20 mouse cellular contexts compared by ENCODE assay signal in the genomic region with DNA sequence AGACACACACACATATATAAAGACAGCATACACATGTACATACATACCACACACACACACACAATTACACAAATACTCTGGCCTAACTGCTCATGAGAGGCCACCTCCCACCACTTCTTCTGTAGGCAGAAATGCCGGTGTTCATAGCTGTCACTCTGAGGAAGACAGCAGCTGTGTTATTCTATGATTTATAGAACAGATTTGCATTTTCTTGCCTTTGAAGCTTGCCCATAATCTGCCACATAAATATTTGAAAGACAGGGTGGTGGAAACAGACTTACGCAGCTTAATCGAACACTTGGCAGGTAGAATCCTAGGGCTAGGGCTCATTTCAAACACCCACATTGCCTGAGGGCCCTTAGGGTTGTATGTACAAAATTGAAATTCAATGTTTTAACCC. TPM values are rescaled to one million over a fixed set of nuclear protein-coding genes. Genes with fewer than 3 reads are reported as not detected.
DNase-seq lines count a peak whose midpoint lies in the region; ATAC-seq lines count a peak whose summit lies in the region.
"Had no signal": no experiment of that assay in that cellular context is flagged by ENCODE, and none has a peak within 500 bp of the region (broad histone marks: within the 10 kb centered on the region; RNA-seq: fewer than 3 reads in every experiment).

No protein-coding gene starts in this region.

- H3K4me2 ChIP-seq in hindbrain, embryonic 12.5 days (replicated peaks): no peak overlapping the region
- H3K4me2 ChIP-seq in hindbrain, embryonic 15.5 days: no peak overlapping the region
- H3K4me2 ChIP-seq in neural tube, embryonic 15.5 days: no peak overlapping the region
- H3K4me2 ChIP-seq: embryonic facial prominence, embryonic 12.5 days; liver, embryonic 12.5 days had no signal

- DNase-seq in hindbrain, embryonic 10.5 days (ENCODE audit: low spot score): no peak
- DNase-seq in retina, postnatal 1 day: peak; percentile 40
- no peak for DNase-seq in retina, embryonic 14.5 days (ENCODE audit: low spot score)
- no peak for DNase-seq in cerebellum, postnatal 36 days
- DNase-seq: adrenal gland, postnatal 25 days; cerebellum, adult 8-10 months; heart, postnatal 10 days; kidney, adult 8-10 months; lung, adult 2 months; lung, postnatal 36 days; thymus, postnatal 25 days had no signal

- peak; percentile 36; the same call in 1 of the 2 replicates for ATAC-seq in hindbrain, embryonic 12.5 days (ENCODE audit: low FRiP score)
- ATAC-seq in hindbrain, embryonic 15.5 days (ENCODE audit: low FRiP score, low read depth): no peak
- peak; percentile 22; the same call in 1 of the 2 replicates for ATAC-seq in neural tube, embryonic 15.5 days (ENCODE audit: low FRiP score)
- ATAC-seq in cerebellum, adult (ENCODE audit: insufficient number of reproducible peaks, low FRiP score, low TSS enrichment): no peak
- ATAC-seq: inflammation-experienced regulatory T-cells, adult 6 months; liver, embryonic 12.5 days had no signal

- no peak overlapping the region for H3K27ac ChIP-seq in hindbrain, embryonic 12.5 days
- no peak overlapping the region for H3K27ac ChIP-seq in hindbrain, embryonic 10.5 days
- H3K27ac ChIP-seq in hindbrain, embryonic 15.5 days (replicated peaks): peak overlapping the region; percentile 67; the same call in 1 of the 2 replicates
- peak overlapping the region; percentile 60; the same call in 1 of the 2 replicates for H3K27ac ChIP-seq in neural tube, embryonic 15.5 days (replicated peaks)
- H3K27ac ChIP-seq: embryonic facial prominence, embryonic 12.5 days; heart, embryonic 10.5 days; liver, embryonic 12.5 days had no signal

- H3K9me3 ChIP-seq in hindbrain, embryonic 12.5 days (replicated peaks): 0 out of 2 replicates have a peak, but pooled peaks cover 4% of the 10 kb centered on the region
- 0 out of 2 replicates have a peak, but pooled peaks cover 7% of the 10 kb centered on the region for H3K9me3 ChIP-seq in hindbrain, embryonic 10.5 days
- H3K9me3 ChIP-seq in hindbrain, embryonic 15.5 days: no peaks in the 10 kb centered on the region
- H3K9me3 ChIP-seq in neural tube, embryonic 15.5 days (replicated peaks): no peaks in the 10 kb centered on the region
- H3K9me3 ChIP-seq: embryonic facial prominence, embryonic 12.5 days had no signal

- no peaks in the 10 kb centered on the region for H3K36me3 ChIP-seq in hindbrain, embryonic 12.5 days
- H3K36me3 ChIP-seq in hindbrain, embryonic 10.5 days: no peaks in the 10 kb centered on the region
- no peaks in the 10 kb centered on the region for H3K36me3 ChIP-seq in hindbrain, embryonic 15.5 days
- no peaks in the 10 kb centered on the region for H3K36me3 ChIP-seq in neural tube, embryonic 15.5 days
- H3K36me3 ChIP-seq: embryonic facial prominence, embryonic 12.5 days; heart, embryonic 10.5 days had no signal

- peaks cover 26% of the 10 kb centered on the region for H3K4me1 ChIP-seq in hindbrain, embryonic 12.5 days
- peaks cover 17% of the 10 kb centered on the region for H3K4me1 ChIP-seq in hindbrain, embryonic 10.5 days (replicated peaks)
- H3K4me1 ChIP-seq in hindbrain, embryonic 15.5 days (replicated peaks): peaks cover 29% of the 10 kb centered on the region
- H3K4me1 ChIP-seq in neural tube, embryonic 15.5 days: peaks cover 29% of the 10 kb centered on the region

- H3K9ac ChIP-seq in hindbrain, embryonic 12.5 days: no peak overlapping the region
- no peak overlapping the region for H3K9ac ChIP-seq in hindbrain, embryonic 15.5 days
- no peak overlapping the region for H3K9ac ChIP-seq in neural tube, embryonic 15.5 days (replicated peaks)
- H3K9ac ChIP-seq: embryonic facial prominence, embryonic 12.5 days; liver, embryonic 12.5 days had no signal

- no peak overlapping the region for H3K4me3 ChIP-seq in hindbrain, embryonic 12.5 days
- H3K4me3 ChIP-seq in hindbrain, embryonic 10.5 days: no peak overlapping the region
- no peak overlapping the region for H3K4me3 ChIP-seq in hindbrain, embryonic 15.5 days
- no peak overlapping the region for H3K4me3 ChIP-seq in neural tube, embryonic 15.5 days (replicated peaks)
- H3K4me3 ChIP-seq: embryonic facial prominence, embryonic 12.5 days; heart, embryonic 10.5 days; liver, embryonic 12.5 days had no signal

- 68% methylated on average over 3 of the region's 3 CpGs for WGBS in hindbrain, embryonic 12.5 days
- WGBS in hindbrain, embryonic 10.5 days: 88% methylated on average over 3 of the region's 3 CpGs
- WGBS in hindbrain, embryonic 15.5 days: 39% methylated on average over 3 of the region's 3 CpGs
- 39% methylated on average over 3 of the region's 3 CpGs for WGBS in neural tube, embryonic 15.5 days

- H3K27me3 ChIP-seq in hindbrain, embryonic 12.5 days: no peaks in the 10 kb centered on the region
- H3K27me3 ChIP-seq in hindbrain, embryonic 10.5 days (ENCODE audit: insufficient read depth, poor library complexity, severe bottlenecking): peaks cover 5% of the 10 kb centered on the region; the same call in 1 of the 2 replicates
- H3K27me3 ChIP-seq in hindbrain, embryonic 15.5 days: no peaks in the 10 kb centered on the region
- H3K27me3 ChIP-seq in neural tube, embryonic 15.5 days (replicated peaks): no peaks in the 10 kb centered on the region
- H3K27me3 ChIP-seq: CH12.LX; embryonic facial prominence, embryonic 12.5 days; liver, embryonic 12.5 days had no signal

RNA-seq across cellular contexts. Expression of a gene that starts 32.6 kb away (rescaled TPM):
- polyA plus RNA-seq in hindbrain, embryonic 12.5 days (2016; fragmentation: Nextera tagmentation; extraction: Ambion mirVana): 61.9 and 66.4 TPM in 2 replicates
- polyA plus RNA-seq in hindbrain, embryonic 10.5 days (2016; fragmentation: Nextera tagmentation; extraction: Ambion mirVana): 29.9 and 37.4 TPM in 2 replicates
- 80.2 and 90.6 TPM in 2 replicates for polyA plus RNA-seq in hindbrain, embryonic 15.5 days (2015; fragmentation: Nextera tagmentation; extraction: Ambion mirVana)
- 84.8 and 89.7 TPM in 2 replicates for polyA plus RNA-seq in neural tube, embryonic 15.5 days (2015; fragmentation: Nextera tagmentation; extraction: Ambion mirVana)

RNA-seq across cellular contexts. Expression of a gene that starts 56.5 kb away (rescaled TPM):
- polyA plus RNA-seq in hindbrain, embryonic 12.5 days (2016; fragmentation: Nextera tagmentation; extraction: Ambion mirVana): not detected in 2 replicates
- polyA plus RNA-seq in hindbrain, embryonic 10.5 days (2016; fragmentation: Nextera tagmentation; extraction: Ambion mirVana): 0.21 and 0.35 TPM in 2 replicates
- polyA plus RNA-seq in hindbrain, embryonic 15.5 days (2015; fragmentation: Nextera tagmentation; extraction: Ambion mirVana): not detected in 2 replicates
- polyA plus RNA-seq in neural tube, embryonic 15.5 days (2015; fragmentation: Nextera tagmentation; extraction: Ambion mirVana): 2.9 TPM in 1 of 2 replicates, not detected in the other
- polyA plus RNA-seq: embryonic facial prominence, embryonic 12.5 days; liver, embryonic 12.5 days had no signal

Comparison
In these comparisons a context has a peak if more than half of its experiments do, and no peak if none do; other contexts are left out.
1. ATAC-seq: peak in hindbrain, embryonic 12.5 days (single experiment) and neural tube, embryonic 15.5 days (single experiment); none in hindbrain, embryonic 15.5 days (single experiment) and cerebellum, adult (single experiment).
2. H3K27ac ChIP-seq: peak in hindbrain, embryonic 15.5 days (single experiment) and neural tube, embryonic 15.5 days (single experiment); none in hindbrain, embryonic 12.5 days (single experiment) and hindbrain, embryonic 10.5 days (single experiment).